Mouse (Mus musculus): ENCODE results near the gene Piezo1.

The Piezo1 gene

DNA sequence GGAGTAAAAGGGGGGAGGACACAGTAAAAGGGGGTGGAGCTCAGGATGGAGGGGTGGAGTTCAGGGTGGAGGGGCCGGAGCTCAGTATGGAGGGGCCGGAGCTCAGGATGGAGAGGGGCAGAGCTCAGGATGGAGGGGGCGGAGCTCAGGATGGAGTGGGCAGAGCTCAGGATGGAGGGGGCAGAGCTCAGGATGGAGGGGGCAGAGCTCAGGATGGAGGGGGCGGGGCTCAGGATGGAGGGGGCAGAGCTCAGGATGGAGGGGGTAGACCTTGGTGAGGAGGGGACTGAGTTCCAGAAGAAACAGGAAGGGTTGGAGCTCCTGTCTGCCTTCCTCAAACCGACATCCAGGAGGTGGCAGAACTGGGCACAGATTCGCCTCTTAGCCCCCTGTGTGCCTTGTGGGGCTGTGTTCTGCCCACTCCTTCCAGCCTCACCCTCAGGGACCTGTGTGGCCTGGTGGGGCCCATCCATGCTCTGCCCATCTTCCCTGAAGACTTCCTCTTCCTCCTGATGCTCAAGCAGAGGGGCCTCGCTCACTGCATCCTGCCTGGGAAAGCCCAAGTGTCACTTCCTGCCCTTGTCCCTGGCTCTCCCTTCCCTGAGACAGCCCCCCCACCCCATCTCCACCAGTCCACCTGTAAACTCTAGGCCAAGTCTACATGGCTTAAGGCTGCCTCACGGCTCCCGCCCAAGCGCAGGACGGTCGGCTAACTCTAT, 54.0 kb downstream of the Piezo1 start:
- DNase-seq (ENCODE audit: low read depth, low spot score) = no peak

DNA sequence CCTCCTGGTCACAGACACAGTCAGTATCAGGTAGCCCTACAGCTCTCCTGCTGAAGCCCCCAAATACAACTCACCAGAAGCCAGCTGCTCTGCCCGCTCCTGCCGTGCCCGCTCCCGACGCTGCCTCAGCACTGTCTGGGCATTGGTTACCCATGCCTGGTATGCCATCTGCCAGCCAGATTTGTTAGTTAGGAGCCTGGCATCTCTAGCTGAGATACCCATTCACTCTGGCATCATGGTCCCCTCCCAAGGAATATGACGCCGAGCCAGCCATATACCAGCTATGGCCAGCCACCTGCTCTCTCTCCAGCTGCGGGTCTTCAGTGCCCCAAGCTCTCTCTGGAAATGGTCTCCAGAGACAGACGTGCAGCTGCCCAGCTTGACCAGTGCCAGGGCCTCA, 62.7 kb downstream of the Piezo1 start:
- DNase-seq (ENCODE audit: low read depth, low spot score) = no peak

DNA sequence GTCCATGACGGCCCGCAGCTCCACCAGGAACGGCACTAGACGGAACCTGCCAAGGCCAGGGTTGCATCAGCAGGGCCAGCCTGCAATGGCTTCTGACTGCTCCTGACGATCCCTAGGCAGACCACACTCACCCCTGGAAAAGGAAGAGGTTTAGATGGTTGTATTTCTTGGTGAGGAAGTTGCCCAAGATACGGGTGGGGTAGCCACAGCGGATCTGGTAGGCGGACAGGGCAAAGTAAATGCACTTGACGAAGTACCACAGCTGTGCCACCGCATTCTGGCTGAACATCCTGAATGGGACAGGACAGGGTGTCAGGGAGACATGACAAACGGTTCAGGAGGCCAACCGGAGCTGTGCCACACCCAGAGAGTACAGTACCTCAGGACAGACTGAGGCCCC, 66.3 kb downstream of the Piezo1 start:
- DNase-seq (ENCODE audit: low read depth, low spot score) = no peak

DNA sequence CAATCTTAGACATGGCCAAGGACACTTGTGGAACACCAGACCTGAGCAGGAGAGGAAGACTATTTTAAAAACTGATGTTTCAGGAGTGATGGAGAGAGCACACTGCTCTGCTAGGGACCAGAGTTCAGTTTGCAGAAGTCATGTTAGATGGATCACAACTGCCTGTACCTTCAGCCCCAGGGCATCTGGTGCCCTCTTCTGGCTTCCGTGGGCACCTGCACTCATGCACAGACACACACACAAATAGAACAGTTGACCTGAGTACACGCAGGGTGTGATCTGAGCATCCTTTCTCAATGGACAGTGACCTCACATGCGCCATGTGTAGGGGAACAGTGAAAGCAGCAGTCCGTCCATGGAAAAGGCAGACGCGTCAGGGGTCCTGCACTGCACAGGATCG, 67.3 kb downstream of the Piezo1 start:
- DNase-seq (ENCODE audit: low read depth, low spot score) = no peak

DNA sequence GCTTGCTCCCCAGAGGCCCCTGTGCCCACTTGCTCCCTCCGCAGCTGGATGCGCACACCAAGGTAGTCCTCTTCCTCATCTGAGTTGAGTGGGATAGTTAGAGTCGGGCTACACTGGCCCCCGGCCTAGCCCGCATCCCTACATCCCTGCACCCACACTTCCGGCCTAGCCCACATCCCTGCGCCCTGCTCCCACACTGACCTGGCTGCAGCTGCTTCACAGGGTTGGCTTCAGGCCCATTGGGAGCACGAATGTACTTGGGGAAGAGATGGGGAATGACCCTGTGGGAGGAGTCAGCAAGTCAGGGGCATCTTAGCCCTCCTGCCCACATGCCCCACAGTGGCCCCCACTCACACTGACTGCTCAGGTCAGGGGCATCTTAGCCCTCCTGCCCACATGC, 68.7 kb downstream of the Piezo1 start:
- DNase-seq (ENCODE audit: low read depth, low spot score) = no peak

- DNase-seq (ENCODE audit: low read depth, low spot score) = peak; percentile 84
Measured at GRCm38 (mm10) chr8:122475580-122476320, 75.4 kb downstream of the Piezo1 start, which contains the start of the genes Rnf166 and Ctu2. Rnf166 (minus strand) TSS chr8:122476064. Ctu2 (plus strand) TSS chr8:122476143.

GRCm38 (mm10) chr8:122474951-122475560, 76.1 kb downstream of the Piezo1 start:
- no peak for DNase-seq (ENCODE audit: low read depth, low spot score)

- no peak for DNase-seq (ENCODE audit: low read depth, low spot score)
Measured at GRCm38 (mm10) chr8:122473911-122474421, 77.2 kb downstream of the Piezo1 start.

- no peak for DNase-seq (ENCODE audit: low read depth, low spot score)
Measured at GRCm38 (mm10) chr8:122470691-122471090, 80.4 kb downstream of the Piezo1 start.

DNA sequence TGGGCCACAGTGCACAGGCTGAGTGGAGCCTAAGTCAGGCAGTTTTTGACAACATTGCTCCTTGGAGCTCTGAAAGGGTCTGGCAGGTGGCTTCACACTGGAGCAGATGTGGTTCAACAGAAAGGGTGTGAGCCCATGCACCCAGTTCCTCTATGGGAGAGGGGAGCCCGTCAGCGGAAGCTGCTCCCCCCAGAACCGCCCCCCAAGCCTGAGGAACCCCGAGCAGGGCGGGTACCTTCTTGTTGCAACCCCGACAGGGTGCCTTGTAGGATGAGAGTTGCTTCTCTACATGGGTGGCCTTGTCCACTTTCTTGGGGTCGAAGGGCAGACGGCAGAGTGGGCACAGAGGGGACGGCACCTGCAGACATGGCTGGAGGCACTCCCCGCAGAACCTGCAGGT, 81.2 kb downstream of the Piezo1 start:
- DNase-seq (ENCODE audit: low read depth, low spot score) = no peak

DNA sequence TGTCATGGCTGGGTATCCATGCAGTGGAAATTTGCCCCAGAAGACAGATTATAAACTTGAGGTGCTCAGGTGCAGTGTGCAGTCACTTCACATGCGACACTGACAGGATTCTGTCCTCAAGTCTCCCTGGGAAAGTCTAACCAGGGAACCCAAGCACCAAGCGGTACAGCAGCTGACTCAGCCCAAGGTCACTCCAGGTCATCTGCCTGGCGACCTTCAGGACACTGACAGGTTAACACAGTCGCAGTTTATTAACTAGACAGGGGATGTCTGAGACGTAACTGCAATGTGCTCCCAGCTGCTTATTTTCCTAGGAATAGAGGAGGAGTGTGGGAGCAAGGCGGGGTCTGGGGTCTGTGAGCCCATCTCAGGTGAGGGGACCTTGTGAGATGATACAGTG, 81.7 kb downstream of the Piezo1 start:
- no peak for DNase-seq (ENCODE audit: low read depth, low spot score)

DNA sequence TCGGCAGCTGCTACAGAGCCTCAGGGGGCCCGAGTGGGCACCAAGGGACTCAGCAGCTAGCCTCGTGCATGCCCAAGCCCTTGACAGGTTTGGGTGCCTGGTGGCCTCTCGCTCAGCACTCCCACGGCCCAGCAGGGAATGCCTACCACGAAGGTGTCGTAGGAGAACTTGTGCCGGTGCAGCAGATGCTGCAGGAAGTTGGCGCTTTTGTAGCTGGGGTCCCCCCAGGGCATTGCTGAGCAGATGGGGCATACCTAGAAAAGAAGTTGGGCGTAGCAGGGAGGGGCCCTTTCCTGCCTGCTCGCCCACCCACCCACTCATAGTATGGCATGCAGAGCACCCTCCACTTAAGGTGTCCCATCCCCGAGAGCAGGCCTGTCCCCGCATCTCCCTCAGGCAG, 83.3 kb downstream of the Piezo1 start:
- no peak for DNase-seq (ENCODE audit: low read depth, low spot score)

DNA sequence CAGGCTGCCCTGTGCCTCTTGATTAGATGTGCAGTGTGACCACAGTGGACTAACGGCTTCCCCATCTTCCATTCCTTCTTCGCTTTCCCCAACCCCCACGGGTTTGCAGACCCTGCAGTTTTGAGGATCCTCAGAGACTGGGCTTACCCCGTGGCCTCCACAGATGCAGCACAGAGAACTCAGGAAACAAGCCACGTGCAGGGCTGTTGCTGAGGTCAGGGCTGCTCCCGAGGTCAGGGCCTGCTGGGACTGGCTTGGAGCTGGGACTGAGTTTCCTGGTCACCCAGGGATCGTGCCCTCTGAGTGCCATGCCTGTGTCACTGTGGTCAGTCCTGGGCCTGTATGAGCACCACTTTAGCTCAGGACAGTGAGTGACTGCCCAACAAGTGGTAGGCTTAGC, 86.1 kb downstream of the Piezo1 start:
- no peak for DNase-seq (ENCODE audit: low read depth, low spot score)

DNA sequence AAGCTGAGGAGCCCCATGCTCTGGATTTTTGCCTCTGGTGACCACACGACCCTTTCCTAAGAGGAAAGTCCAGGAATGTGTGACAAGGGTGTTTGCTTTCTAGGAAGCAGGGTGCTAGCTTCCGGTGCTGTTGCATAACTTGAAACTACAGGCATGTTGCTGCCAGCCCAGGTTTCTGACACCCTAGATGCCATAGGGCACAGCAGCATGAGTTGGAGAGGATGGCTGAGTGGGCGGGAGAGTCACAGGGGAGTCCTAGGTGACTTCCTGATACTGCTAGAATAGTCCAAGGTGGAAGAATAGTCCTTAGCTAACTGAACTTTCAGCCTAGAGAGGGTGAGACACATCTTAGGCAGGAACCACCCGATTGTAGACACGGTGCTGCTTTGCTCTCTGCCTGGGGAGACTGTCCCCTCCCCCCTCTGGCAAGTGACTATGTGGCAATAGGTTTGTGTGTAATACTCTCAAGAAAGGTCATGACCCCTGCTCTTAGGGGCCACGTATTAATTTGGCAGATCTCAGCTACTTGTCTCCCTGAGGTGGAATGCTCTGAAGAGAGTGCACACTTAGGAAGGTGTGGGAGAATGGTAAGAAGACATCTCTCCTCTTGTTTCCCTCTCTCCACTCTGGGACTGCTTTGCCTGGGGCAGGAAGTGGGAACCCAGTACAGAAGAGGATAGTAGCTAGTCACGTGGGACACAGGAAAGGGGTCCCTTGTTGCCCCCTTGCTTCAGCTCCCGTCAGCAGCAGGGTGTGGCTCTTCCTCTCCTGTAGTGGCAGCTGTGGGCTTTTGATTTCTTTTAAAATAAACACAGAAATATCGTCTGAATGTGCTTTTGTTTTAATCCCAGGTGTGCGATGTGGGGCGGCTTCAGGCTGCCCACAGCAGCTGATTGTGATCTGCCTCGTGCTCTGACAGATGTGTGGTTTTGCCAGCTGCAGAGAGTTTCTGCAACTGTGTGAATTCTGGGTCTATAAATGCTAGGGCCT, 87.2 kb downstream of the Piezo1 start:
- no peak for DNase-seq (ENCODE audit: low read depth, low spot score)

DNA sequence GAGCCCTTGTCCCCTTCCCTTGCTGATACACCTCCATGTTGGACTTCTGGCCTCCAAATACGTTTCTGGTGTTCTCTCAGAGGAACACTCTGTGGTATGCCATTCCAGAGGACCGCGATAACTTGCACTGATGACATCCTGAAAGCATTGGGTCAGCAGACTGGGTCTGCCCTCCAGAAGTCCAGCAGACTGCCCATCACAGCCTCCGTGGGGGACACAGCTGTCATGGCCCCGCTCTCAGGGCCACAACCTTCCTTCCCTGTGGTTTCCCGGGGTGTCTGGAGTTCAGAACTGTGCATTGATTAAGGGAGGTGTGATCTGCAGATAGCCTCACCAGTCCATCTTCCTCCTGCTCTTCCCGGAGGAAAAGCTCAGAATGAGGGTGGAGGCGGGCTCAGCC, 88.6 kb downstream of the Piezo1 start:
- no peak for DNase-seq (ENCODE audit: low read depth, low spot score)

GRCm38 (mm10) chr8:122461473-122462148, 89.5 kb downstream of the Piezo1 start:
- DNase-seq (ENCODE audit: low read depth, low spot score) = no peak

DNA sequence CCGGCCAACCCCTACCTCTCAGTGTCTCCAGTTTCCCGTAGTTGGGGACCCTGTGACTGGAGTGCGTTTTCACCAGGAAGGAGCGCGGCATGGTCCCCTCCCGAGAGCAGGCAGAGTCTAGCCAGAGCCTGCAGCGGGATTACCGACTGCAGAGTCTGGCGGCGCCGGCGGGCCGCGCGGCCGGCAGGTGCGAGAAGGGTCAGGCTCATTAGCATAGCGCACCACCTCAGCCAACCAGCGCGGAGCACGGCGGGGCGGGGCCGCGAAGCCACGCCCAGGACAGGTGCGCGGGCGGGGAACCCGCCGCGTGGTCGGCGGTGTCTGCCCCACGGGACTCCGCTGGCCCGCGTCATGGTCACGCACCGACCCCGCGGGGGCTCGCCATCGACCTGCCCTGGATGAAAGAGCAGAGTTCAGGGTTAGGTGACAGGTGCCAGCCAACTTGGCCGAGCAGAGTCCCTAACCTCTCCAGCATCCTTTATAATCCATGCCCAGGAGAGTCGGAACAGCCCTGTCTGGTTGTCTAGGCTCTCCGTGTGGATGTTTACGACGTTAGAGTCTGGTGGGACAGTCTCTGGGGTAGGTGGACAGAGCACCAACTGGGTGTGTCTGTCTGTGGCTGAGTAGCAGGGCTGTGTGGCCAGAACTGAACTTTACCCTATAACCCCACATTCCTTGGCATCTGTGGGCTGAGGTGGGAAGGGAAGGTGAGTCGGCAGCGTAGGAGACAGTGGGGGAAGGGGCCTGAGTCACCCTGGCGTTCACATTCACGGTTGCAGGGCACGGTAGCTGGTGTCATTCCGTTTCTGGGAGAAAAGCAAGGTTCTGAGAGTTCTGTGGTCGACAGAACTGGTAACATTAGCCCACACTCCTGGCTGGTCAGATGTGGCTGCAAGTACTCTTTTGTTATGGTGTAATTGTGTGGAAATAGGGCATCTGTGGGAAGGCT, 90.3 kb downstream of the Piezo1 start, which contains the start of gene Snai3:
TSS of gene Snai3 (minus strand) at position 210 of the 949 bp plus-strand sequence.
- DNase-seq (ENCODE audit: low read depth, low spot score) = peak; percentile 57

GRCm38 (mm10) chr8:122459990-122460389, 91.1 kb downstream of the Piezo1 start:
- DNase-seq (ENCODE audit: low read depth, low spot score) = no peak

DNA sequence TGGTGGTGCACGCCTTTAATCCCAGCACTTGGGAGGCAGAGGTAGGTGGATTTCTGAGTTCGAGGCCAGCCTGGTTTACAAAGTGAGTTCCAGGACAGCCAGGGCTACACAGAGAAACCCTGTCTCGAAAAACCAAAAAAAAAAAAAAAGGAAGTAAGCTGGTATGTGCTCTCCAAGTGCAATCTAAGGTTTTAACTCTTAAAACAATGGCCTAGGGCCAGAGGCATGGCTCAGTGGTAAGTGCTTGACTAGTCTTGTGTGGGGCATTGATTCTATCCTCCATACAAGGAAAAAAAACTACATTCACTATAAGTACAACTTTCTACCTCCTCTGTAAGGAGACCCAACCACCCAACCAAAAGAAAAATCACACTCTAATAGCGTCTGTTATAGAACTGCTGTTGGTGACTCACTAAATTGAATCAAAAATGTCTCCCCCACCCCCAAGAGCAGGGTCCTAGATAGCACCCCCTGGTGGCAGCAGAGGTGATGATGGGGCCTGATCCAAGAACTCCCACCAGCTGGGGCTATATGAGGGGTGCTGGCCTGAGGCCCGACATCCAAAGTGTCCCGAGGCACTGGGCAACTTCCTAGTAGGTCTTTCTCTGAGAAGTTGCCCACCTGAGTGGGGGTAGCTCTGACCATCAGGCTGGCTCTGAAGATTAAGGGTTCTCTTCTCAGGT, 91.8 kb downstream of the Piezo1 start:
- no peak for DNase-seq (ENCODE audit: low read depth, low spot score)

Measured in retina, adult 2 months (tissue).